Mouse (Mus musculus) cerebellum, adult 2 months (tissue): Measurements from ENCODE around the gene Agpat3.

ENCODE experiments used
- CTCF ChIP-seq: fragments of 200-500 bp; IDR thresholded peaks from 2 replicates; pipeline ENCODE4 v1.5.1; 2011; ENCODE audit warnings: low read depth, mild to moderate bottlenecking, control low read depth, low read length, moderate library complexity, borderline replicate concordance; ENCODE audit not compliant: insufficient read depth
- POLR2A ChIP-seq: fragments of 200-500 bp; IDR thresholded peaks from 2 replicates; pipeline ENCODE4 v1.6.1; 2011; ENCODE audit warnings: low read length, control low read depth, borderline replicate concordance; ENCODE audit not compliant: insufficient read depth

DNA sequence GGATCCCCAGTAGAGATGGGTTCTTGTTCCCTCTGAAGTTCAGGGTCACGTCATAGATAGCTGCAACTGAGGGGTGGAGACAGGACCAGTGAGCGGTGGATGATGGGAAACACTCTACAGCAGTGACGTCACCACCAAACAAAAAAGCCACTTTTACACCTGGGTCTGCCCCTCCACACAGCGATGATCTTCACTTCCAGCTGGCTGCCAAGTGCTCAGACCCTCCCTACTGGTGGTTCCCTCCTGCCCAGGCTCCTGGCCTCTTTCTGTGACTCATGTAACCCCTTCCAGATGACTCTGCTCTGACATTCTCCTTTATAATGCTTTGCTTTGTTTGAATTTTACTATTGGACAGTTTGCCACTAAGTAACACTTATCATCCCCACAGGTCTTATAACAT, 69.9 kb downstream of the Agpat3 start:
- TF ChIP-seq POLR2A (no peak), CTCF (no peak)
